Mouse (Mus musculus) heart, postnatal 0 days (tissue): ENCODE data around the gene Ceacam19. TPM values are rescaled to one million over a fixed set of nuclear protein-coding genes. Genes with fewer than 3 reads are reported as not detected.

ENCODE experiments used
- ATAC-seq: fragments of 200-750 bp; cut with Nextera tagmentation; 2 replicates; pipeline ENCODE4 v1.8.0; 2017; ENCODE audit warnings: low read depth, moderate number of reproducible peaks, moderate library complexity; ENCODE audit not compliant: insufficient read depth
- DNase-seq: peaks from one replicate; pipeline ENCODE4 v3.0.0-alpha.2; 2016; ENCODE audit warnings: low spot score
- H3K27ac ChIP-seq: fragments of 300-500 bp; sonication (generic); 2 replicates; pipeline ENCODE4 v1.5.1; 2014; ENCODE audit warnings: low read depth, mild to moderate bottlenecking
- H3K27me3 ChIP-seq: fragments of 300-500 bp; sonication (generic); 2 replicates; pipeline ENCODE4 v1.6.1; 2014; ENCODE audit warnings: low read length, mixed read lengths; ENCODE audit not compliant: control insufficient read depth, insufficient read depth
- H3K36me3 ChIP-seq: fragments of 300-500 bp; sonication (generic); replicated peaks from 2 replicates; pipeline ENCODE4 v1.6.1; 2014; ENCODE audit warnings: low read length, mixed read lengths; ENCODE audit not compliant: control insufficient read depth, insufficient read depth
- H3K4me1 ChIP-seq: fragments of 300-500 bp; sonication (generic); 2 replicates; pipeline ENCODE4 v1.6.1; 2014; ENCODE audit warnings: antibody characterized with exemption; ENCODE audit not compliant: control insufficient read depth, insufficient read depth
- H3K4me2 ChIP-seq: fragments of 300-500 bp; sonication (generic); 2 replicates; pipeline ENCODE4 v1.6.1; 2014; ENCODE audit warnings: low read depth, mild to moderate bottlenecking, low read length, moderate library complexity
- H3K4me3 ChIP-seq: fragments of 300-500 bp; sonication (generic); 2 replicates; pipeline ENCODE4 v1.5.1; 2014; ENCODE audit warnings: low read depth, low read length
- H3K9ac ChIP-seq: fragments of 300-500 bp; sonication (generic); replicated peaks from 2 replicates; pipeline ENCODE4 v1.6.1; 2014; ENCODE audit warnings: low read depth, low read length, mixed read lengths
- H3K9me3 ChIP-seq: fragments of 300-500 bp; sonication (generic); replicated peaks from 2 replicates; pipeline ENCODE4 v1.6.1; 2016; ENCODE audit warnings: low read length; ENCODE audit not compliant: control insufficient read depth
- CTCF ChIP-seq: IDR thresholded peaks from 2 replicates; pipeline ENCODE4 v1.5.1; 2016; ENCODE audit warnings: antibody characterized with exemption, control low read depth, low read depth
- EP300 ChIP-seq: IDR thresholded peaks from 2 replicates; pipeline ENCODE4 v1.6.1; 2016; ENCODE audit warnings: antibody characterized with exemption, low read depth
- WGBS: fragments of 180-500 bp; shearing (Covaris S2); extraction: QIAGEN DNeasy Blood & Tissue Kit; methylation state at CpG from one replicate; pipeline ENCODE4 v1.1.7; 2014; 5-methylcytosine and 5-hydroxymethylcytosine counted together
- polyA plus RNA-seq: library from polyadenylated mRNA; unstranded; fragments of >200 nt; fragmentation: Nextera tagmentation; extraction: Ambion mirVana; gene quantifications from 2 replicates; pipeline ENCODE4 v1.2.1, GENCODE M21; 2015
- total RNA-seq: library from RNA; depleted of rRNA; stranded (reverse); fragments of >200 nt; gene quantifications from 2 replicates; pipeline ENCODE4 v1.2.3, GENCODE M21; 2014; ENCODE audit warnings: low replicate concordance

The Ceacam19 gene
- total and polyA plus RNA-seq, 2 experiments from 2014 or later = not detected

DNA sequence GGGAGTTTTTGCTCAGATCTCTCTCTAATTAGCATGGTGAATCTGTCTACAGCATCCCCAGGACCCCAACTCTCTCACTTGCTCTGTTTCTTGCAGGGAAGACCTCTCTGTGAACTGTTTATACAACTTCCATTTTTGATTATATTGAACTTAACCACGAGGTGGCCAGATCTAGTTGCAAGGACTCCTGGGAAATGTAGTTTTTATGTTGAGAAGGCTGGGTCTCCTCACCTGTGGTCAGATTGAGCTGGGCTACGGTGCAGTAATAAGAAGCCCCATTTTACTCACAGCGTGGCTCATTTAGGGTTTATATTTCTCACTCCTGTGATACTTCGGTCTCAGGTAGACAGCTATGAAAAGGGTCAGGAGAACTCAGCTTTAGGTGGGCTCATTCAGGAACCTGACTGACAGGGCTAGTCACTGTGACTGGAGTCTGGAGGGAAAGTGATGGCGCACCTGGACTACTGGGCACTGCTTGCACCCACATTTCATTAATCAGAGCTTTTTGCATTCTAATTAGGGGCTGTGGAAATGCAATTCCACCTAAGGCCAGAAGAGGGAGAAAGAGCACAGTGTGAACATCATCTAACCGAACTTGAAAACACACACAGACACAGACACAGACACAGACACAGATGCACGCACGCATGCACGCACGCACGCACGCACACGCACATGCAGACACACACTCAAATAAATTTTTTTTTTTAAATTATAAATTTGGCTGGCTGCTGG is 11.7 kb downstream of the Ceacam19 start:
- Histone ChIP-seq H3K36me3 (no peaks in the 10 kb centered on the region), H3K4me1 (0 out of 2 replicates have a peak, but pooled peaks cover 4% of the 10 kb centered on the region), H3K27me3 (no peaks in the 10 kb centered on the region), H3K4me3 (no peak overlapping the region), H3K4me2 (no peak overlapping the region), H3K27ac (no peak overlapping the region), H3K9ac (no peak overlapping the region), H3K9me3 (no peaks in the 10 kb centered on the region)
- TF ChIP-seq EP300 = no peak
- TF ChIP-seq CTCF = peak; percentile 80
- ATAC-seq (peak; percentile 39; the same call in 1 of the 2 replicates), DNase-seq (peak; percentile 33)
- 33% methylated on average over 13 of the region's 13 CpGs for WGBS

DNA sequence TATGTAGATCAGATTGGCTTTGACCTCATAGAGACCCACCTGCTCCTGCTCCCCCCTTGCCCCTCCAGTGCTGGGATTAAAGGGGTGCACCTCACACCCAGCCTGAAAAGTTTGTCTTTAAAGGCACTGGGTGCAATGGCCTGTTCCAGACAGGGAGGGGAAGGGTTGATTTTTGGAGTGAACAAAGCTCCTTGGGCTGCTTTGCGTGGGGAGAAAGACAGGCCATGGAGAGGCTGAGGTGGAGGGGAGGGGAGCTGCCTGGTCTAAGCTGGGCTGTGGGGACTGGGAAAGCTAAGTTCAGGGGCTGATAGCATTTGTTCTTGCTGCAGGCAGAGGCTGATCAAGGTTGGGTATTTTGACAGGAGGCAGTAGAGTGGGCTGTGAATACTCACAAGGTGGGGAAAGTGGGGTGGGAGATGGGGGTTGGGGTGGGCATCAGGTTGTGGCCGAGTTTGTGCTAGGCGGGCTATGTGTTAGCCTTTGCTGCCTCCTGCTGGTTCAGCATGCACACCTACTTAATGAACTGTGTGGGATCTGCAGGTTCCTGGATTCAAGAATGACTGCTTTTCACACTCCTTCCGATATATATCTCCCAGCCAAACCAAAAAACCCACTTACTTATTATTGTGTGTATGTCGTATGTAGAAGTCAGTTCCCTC is 15.7 kb downstream of the Ceacam19 start:
- no peak for DNase-seq
- H3K27ac ChIP-seq = no peak overlapping the region

DNA sequence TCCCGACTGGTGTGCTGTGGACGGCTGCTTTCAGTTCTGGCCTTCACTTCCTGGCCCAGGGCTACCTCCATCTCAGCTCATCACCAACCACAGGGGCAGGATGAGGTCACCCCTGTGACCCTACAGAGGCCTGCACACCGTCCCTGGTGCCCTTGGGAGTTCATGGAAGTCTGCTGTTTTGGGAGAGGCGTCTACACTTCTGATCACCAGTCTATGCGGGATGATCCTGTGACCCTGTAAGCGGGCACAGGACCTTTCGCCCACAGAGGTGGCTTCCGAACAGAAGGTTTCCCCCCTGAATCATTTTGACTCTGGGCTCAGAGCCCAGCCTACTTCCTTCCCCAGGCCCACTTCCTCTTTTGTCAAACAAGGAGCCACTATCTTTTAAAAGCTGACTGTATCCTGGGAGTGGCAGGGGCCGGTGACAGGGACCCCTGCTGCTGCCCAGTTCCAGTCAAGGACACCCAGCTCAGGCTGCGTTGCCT is 16.6 kb downstream of the Ceacam19 start:
- Histone ChIP-seq H3K36me3 (no peaks in the 10 kb centered on the region), H3K27me3 (no peaks in the 10 kb centered on the region), H3K4me3 (no peak overlapping the region), H3K4me2 (no peak overlapping the region), H3K4me1 (peaks cover 10% of the 10 kb centered on the region; the same call in 1 of the 2 replicates), H3K27ac (peak overlapping the region; percentile 35), H3K9ac (no peak overlapping the region), H3K9me3 (no peaks in the 10 kb centered on the region)
- DNase-seq (no peak), ATAC-seq (no peak)
- WGBS = 47% methylated on average over 10 of the region's 10 CpGs
- TF ChIP-seq EP300 = no peak
- TF ChIP-seq CTCF = no peak

More for the DNA sequence above, 15.7 kb downstream of the Ceacam19 start:
- no peak for TF ChIP-seq EP300
- TF ChIP-seq CTCF = peak; percentile 56
- H3K27me3 ChIP-seq = no peaks in the 10 kb centered on the region
- no peaks in the 10 kb centered on the region for H3K9me3 ChIP-seq
- no peak overlapping the region for H3K4me2 ChIP-seq
- 23% methylated on average over 5 of the region's 5 CpGs for WGBS
- ATAC-seq = peak; percentile 31; the same call in 1 of the 2 replicates
- 0 out of 2 replicates have a peak, but pooled peaks cover 6% of the 10 kb centered on the region for H3K4me1 ChIP-seq
- H3K36me3 ChIP-seq = no peaks in the 10 kb centered on the region
- H3K4me3 ChIP-seq = no peak overlapping the region
- no peak overlapping the region for H3K9ac ChIP-seq

GRCm38 (mm10) chr7:19867751-19868399 is 19.9 kb downstream of the Ceacam19 start:
- no peak for TF ChIP-seq EP300
- no peak for TF ChIP-seq CTCF
- ATAC-seq (no peak), DNase-seq (no peak)
- no peak overlapping the region for H3K4me2 ChIP-seq
- H3K9ac ChIP-seq = no peak overlapping the region
- no peak overlapping the region for H3K27ac ChIP-seq
- H3K4me3 ChIP-seq = no peak overlapping the region
- H3K4me1 ChIP-seq = peaks cover 14% of the 10 kb centered on the region; the same call in 1 of the 2 replicates
- no peaks in the 10 kb centered on the region for H3K9me3 ChIP-seq
- no peaks in the 10 kb centered on the region for H3K36me3 ChIP-seq
- WGBS = 76% methylated on average over 16 of the region's 16 CpGs
- H3K27me3 ChIP-seq = no peaks in the 10 kb centered on the region

- H3K27ac ChIP-seq = no peak overlapping the region
- H3K9me3 ChIP-seq = no peaks in the 10 kb centered on the region
- no peaks in the 10 kb centered on the region for H3K27me3 ChIP-seq
- 51% methylated on average over 6 of the region's 6 CpGs for WGBS
- no peak overlapping the region for H3K4me3 ChIP-seq
- H3K9ac ChIP-seq = no peak overlapping the region
- H3K36me3 ChIP-seq = no peaks in the 10 kb centered on the region
- DNase-seq (no peak), ATAC-seq (no peak)
- peaks cover 14% of the 10 kb centered on the region; the same call in 1 of the 2 replicates for H3K4me1 ChIP-seq
- TF ChIP-seq EP300 (no peak), CTCF (no peak)
- H3K4me2 ChIP-seq = no peak overlapping the region
These were observed 21.3 kb downstream of the Ceacam19 start for GRCm38 (mm10) chr7:19866490-19866889.
